Mouse (Mus musculus) small intestine, adult 2 months (tissue): ENCODE results near the gene Mettl21c. TPM values are rescaled to one million over a fixed set of nuclear protein-coding genes. Genes with fewer than 3 reads are reported as not detected.

Experiments
- H3K27ac ChIP-seq: fragments of 200-500 bp; 2 replicates; pipeline ENCODE4 v1.5.1; 2012; ENCODE audit warnings: low read depth, low read length, control low read depth, inconsistent platforms; ENCODE audit not compliant: insufficient read depth
- H3K27me3 ChIP-seq: fragments of 200-500 bp; 2 replicates; pipeline ENCODE4 v1.6.1; 2012; ENCODE audit warnings: mild to moderate bottlenecking, moderate library complexity, low read length, inconsistent platforms; ENCODE audit not compliant: control insufficient read depth, insufficient read depth
- H3K36me3 ChIP-seq: fragments of 200-500 bp; 2 replicates; pipeline ENCODE4 v1.6.1; 2012; ENCODE audit warnings: mild to moderate bottlenecking, low read length, control low read depth, inconsistent platforms; ENCODE audit not compliant: control insufficient read depth, insufficient read depth
- H3K4me1 ChIP-seq: fragments of 200-500 bp; 2 replicates; pipeline ENCODE4 v1.6.1; 2012; ENCODE audit warnings: low read length, inconsistent platforms, mixed read lengths; ENCODE audit not compliant: control insufficient read depth, insufficient read depth, insufficient read length
- H3K4me3 ChIP-seq: fragments of 200-500 bp; 2 replicates; pipeline ENCODE4 v1.5.1; 2012; ENCODE audit warnings: low read depth, mild to moderate bottlenecking, control low read depth, inconsistent platforms, low read length, moderate library complexity
- CTCF ChIP-seq: fragments of 200-500 bp; IDR thresholded peaks from 2 replicates; pipeline ENCODE4 v1.5.1; 2012; ENCODE audit warnings: low read depth, mild to moderate bottlenecking, control low read depth, inconsistent platforms, low read length, moderate library complexity, mixed read lengths; ENCODE audit not compliant: insufficient replicate concordance, insufficient read length; ENCODE audit errors: extremely low read depth
- POLR2A ChIP-seq: fragments of 200-500 bp; IDR thresholded peaks from 2 replicates; pipeline ENCODE4 v1.6.1; 2012; ENCODE audit warnings: low read depth, mild to moderate bottlenecking, control low read depth, inconsistent platforms, low read length, moderate library complexity
- WGBS: fragments of 180-500 bp; shearing (Covaris S2); methylation state at CpG from one replicate; pipeline ENCODE4 v1.1.7; 2018; 5-methylcytosine and 5-hydroxymethylcytosine counted together
- polyA plus RNA-seq: library from polyadenylated mRNA; depleted of rRNA; stranded (reverse); fragments of >200 nt; gene quantifications from 2 replicates; pipeline ENCODE4 v1.2.3, GENCODE M21; 2012; rRNA removed

The Mettl21c gene
- polyA plus RNA-seq, 1 experiment, result not detected

DNA sequence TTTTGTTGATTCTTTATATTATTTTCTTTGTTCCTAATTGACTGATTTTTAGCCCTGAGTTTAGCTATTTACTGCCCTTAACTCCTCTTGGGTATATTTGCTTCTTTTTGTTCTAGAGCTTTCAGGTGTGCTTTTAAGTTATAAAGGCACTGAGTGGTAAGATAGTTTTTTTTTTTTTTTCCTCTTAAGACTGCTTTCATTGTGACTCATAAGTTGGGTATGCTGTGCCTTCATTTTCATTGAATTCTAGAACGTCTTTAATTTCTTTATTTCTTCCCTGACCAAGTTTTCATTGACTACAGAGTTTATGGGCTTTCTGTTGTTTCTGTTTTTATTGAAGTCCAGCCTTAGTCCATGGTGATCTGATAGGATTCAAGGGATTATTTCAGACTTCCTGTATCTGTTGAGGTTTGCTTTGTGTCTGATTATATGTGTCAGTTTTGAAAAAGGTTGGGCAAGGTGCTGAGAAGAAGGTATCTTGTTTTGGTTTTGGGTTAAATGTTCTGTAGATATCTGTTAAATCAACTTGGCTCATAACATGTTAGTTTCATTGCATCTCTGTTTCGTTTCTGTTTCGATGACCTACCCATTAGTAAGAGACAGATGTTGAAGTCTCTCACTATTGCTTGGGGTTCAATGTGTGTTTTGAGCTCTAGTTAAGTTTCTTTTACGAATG lies 22.8 kb downstream of the Mettl21c start:
- H3K36me3 ChIP-seq, result peaks cover 36% of the 10 kb centered on the region
- H3K4me3 ChIP-seq, result no peak overlapping the region
- H3K4me1 ChIP-seq, result no peaks in the 10 kb centered on the region
- 93% methylated on average over 4 of the region's 4 CpGs for WGBS
- no peak for TF ChIP-seq POLR2A
- no peak for TF ChIP-seq CTCF
- H3K27me3 ChIP-seq, result no peaks in the 10 kb centered on the region
- no peak overlapping the region for H3K27ac ChIP-seq

DNA sequence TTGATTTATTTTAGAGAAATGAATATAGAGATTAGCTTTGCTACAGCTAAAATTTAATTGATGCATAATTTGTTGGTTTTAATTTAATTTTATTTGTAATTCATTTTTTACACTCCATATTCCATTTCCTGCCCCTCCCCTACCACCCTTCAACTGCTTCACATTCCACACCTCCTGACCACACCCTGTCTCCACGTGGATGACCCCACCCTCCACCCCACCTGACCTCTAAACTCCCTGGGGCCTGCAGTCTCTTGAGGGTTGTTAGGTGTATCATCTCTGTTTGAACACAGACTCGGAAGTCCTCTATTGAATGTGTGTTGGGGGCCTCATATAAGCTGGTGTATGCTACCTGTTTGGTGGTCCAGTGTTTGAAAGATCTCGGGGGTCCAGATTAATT lies 48.7 kb downstream of the Mettl21c start:
- TF ChIP-seq POLR2A, result no peak
- no peak for TF ChIP-seq CTCF
- no peak overlapping the region for H3K27ac ChIP-seq
- 51% methylated on average over 3 of the region's 3 CpGs for WGBS
- H3K36me3 ChIP-seq, result peaks cover 45% of the 10 kb centered on the region
- H3K4me1 ChIP-seq, result no peaks in the 10 kb centered on the region
- H3K4me3 ChIP-seq, result no peak overlapping the region
- no peaks in the 10 kb centered on the region for H3K27me3 ChIP-seq

DNA sequence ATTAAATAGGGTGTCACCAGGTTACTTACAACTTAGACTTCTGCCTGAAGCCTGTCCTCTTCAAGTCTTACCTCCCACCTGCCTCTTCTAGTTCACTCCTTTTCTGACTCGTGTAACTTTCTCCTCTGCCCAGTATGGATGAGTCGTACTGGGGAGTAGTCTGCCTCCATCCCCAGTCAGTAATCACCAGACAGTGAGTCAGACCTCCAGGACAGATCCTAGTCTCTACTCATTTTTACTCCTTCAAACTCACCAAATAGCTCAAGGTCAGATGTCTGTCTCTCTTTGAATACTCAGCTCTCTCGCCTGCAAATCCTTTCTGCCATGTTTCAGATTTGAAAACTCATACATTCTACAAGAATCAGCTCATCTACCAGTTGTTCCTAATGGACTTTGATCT lies 50.5 kb downstream of the Mettl21c start:
- Histone ChIP-seq H3K4me3 (no peak overlapping the region), H3K27ac (no peak overlapping the region), H3K4me1 (no peaks in the 10 kb centered on the region), H3K27me3 (no peaks in the 10 kb centered on the region), H3K36me3 (peaks cover 41% of the 10 kb centered on the region)
- TF ChIP-seq CTCF, result no peak
- no peak for TF ChIP-seq POLR2A
- WGBS, result 70% methylated on average over 3 of the region's 3 CpGs

DNA sequence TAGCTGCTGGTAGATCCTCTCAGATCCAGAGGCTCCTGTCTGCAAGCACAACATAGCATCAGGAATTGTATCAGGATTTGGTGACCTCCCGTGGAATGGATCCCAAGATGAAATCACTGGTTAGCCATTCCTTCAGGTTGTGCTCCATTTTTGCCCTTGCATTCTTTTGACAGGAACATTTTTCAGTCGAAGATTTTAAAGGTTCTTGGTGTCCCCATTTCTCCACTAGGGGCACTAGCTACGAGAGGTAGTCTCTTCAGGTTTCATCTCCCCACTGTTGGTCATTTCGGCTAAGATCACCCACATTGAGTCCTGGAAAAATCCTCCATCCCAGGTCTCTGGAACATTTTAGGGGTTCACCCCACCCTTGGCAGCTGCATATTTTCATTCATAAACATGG lies 53.1 kb downstream of the Mettl21c start:
- Histone ChIP-seq H3K27ac (no peak overlapping the region), H3K4me3 (no peak overlapping the region), H3K36me3 (peaks cover 29% of the 10 kb centered on the region), H3K4me1 (no peaks in the 10 kb centered on the region), H3K27me3 (no peaks in the 10 kb centered on the region)
- TF ChIP-seq CTCF, result no peak
- no peak for TF ChIP-seq POLR2A
- WGBS, result 88% methylated on average over 4 of the region's 4 CpGs

DNA sequence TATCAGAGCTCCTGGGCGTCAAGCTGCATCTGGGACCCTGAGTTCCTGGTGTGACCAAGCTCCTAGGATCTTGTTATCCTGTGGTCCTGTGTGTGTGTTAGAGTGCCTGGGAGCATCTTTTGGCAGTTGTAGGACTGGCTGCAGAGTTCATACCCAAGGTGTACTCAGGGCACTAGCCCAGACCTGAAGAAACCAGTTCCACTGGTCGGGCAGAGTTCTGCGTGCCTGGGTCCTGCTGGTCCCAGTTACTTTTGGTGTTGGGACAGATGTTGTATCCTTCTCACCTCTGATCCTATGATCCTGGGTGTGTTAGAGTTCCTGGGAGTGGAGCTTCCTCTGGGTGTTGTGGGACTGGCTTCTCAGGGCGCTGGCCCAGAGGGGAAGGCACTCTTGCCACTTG lies 55.5 kb downstream of the Mettl21c start:
- 80% methylated on average over 4 of the region's 4 CpGs for WGBS
- Histone ChIP-seq H3K27ac (no peak overlapping the region), H3K36me3 (peaks cover 30% of the 10 kb centered on the region), H3K4me1 (no peaks in the 10 kb centered on the region), H3K27me3 (no peaks in the 10 kb centered on the region), H3K4me3 (no peak overlapping the region)
- TF ChIP-seq POLR2A, result no peak
- TF ChIP-seq CTCF, result no peak

Other genes starting within 250 kb of the Mettl21c start
- gene Uxs1, start 192.2 kb downstream of the Mettl21c start, polyA plus RNA-seq, result 2.5 and 4.1 TPM in 2 replicates
- gene Tpp2, start 86.4 kb downstream of the Mettl21c start, polyA plus RNA-seq, result 1.5 and 2.2 TPM in 2 replicates
- gene Gm8251, start 41.9 kb upstream of the Mettl21c start, polyA plus RNA-seq, result not detected in 2 replicates
- gene Tex30, start 82.4 kb upstream of the Mettl21c start, polyA plus RNA-seq, result 0.83 and 1.6 TPM in 2 replicates
- 2.2 and 5.0 TPM in 2 replicates for gene Kdelc1, start 98.8 kb upstream of the Mettl21c start, polyA plus RNA-seq
- gene Bivm, start 98.9 kb upstream of the Mettl21c start, polyA plus RNA-seq, result 1.1 and 3.4 TPM in 2 replicates
- gene Ercc5, start 127.7 kb upstream of the Mettl21c start, polyA plus RNA-seq, result 0.89 and 1.7 TPM in 2 replicates
- gene Mettl21e, start 198.9 kb upstream of the Mettl21c start, polyA plus RNA-seq, result not detected in 2 replicates